In genomic region chr8:89565147-89565826, GRCm38 (mm10) we compare ENCODE assay signal across 27 mouse cellular contexts.
DNase-seq lines count a peak whose midpoint lies in the region; ATAC-seq lines count a peak whose summit lies in the region.
"Had no signal": no experiment of that assay in that cellular context is flagged by ENCODE, and none has a peak within 500 bp of the region (broad histone marks: within the 10 kb centered on the region; RNA-seq: fewer than 3 reads in every experiment).

No protein-coding gene starts in this region.

- H3K9ac ChIP-seq in forebrain, embryonic 15.5 days (replicated peaks), result no peak overlapping the region
- H3K9ac ChIP-seq in forebrain, embryonic 11.5 days (ENCODE audit: low read length), result no peak overlapping the region
- H3K9ac ChIP-seq in midbrain, embryonic 11.5 days (ENCODE audit: low read length), result no peak overlapping the region
- H3K9ac ChIP-seq: embryonic facial prominence, embryonic 12.5 days; embryonic facial prominence, embryonic 15.5 days; heart, embryonic 12.5 days; heart, embryonic 15.5 days; hindbrain, embryonic 14.5 days had no signal

- DNase-seq in forebrain, embryonic 11.5 days (ENCODE audit: low spot score), result no peak
- peak; percentile 19 for DNase-seq in midbrain, embryonic 11.5 days (ENCODE audit: low spot score, missing footprints)
- DNase-seq in midbrain, embryonic 10.5 days (ENCODE audit: low spot score), result no peak
- DNase-seq in limb, embryonic 10.5 days (ENCODE audit: low spot score), result no peak
- no peak for DNase-seq in lung, postnatal 10 days
- DNase-seq in left cerebral cortex, adult 8-10 months (ENCODE audit: low spot score in 2 of 2), result no peak
- DNase-seq: adrenal gland, adult 2 months; adrenal gland, postnatal 14 days; cerebellum, adult 18-20 months; cerebellum, adult 9-10 months; cerebellum, postnatal 25 days; gastrocnemius, adult 2 months; gastrocnemius, postnatal 14 days; heart, adult 18-20 months; heart, postnatal 10 days; heart, postnatal 4 days; kidney, adult 18-20 months had no signal

- ATAC-seq in forebrain, embryonic 15.5 days (replicated peaks), result peak; percentile 54; the same call in 1 of the 2 replicates
- no peak for ATAC-seq in forebrain, embryonic 11.5 days (replicated peaks; ENCODE audit: low FRiP score)
- no peak for ATAC-seq in midbrain, embryonic 11.5 days (ENCODE audit: low FRiP score)
- ATAC-seq: CD4-positive, CD25-positive, alpha-beta regulatory T cell, adult 4 months; hindbrain, postnatal 0 days; inflammation-experienced regulatory T-cells, adult 6 months; intestine, embryonic 16.5 days had no signal

- H3K27ac ChIP-seq in forebrain, embryonic 15.5 days (replicated peaks), result no peak overlapping the region
- H3K27ac ChIP-seq in forebrain, embryonic 11.5 days (ENCODE audit: low read depth, low read length), result no peak overlapping the region
- H3K27ac ChIP-seq in midbrain, embryonic 11.5 days (ENCODE audit: low read depth, low read length), result no peak overlapping the region
- H3K27ac ChIP-seq in midbrain, embryonic 10.5 days (replicated peaks), result no peak overlapping the region
- peak overlapping the region; percentile 40 for H3K27ac ChIP-seq in limb, embryonic 10.5 days
- H3K27ac ChIP-seq: embryonic facial prominence, embryonic 12.5 days; embryonic facial prominence, embryonic 15.5 days; gastrocnemius, adult 2 months; heart, embryonic 15.5 days; hindbrain, embryonic 14.5 days; hindbrain, postnatal 0 days had no signal

- WGBS in forebrain, embryonic 15.5 days, result 28% methylated on average over 9 of the region's 9 CpGs
- WGBS in forebrain, embryonic 11.5 days, result 79% methylated on average over 9 of the region's 9 CpGs
- 88% methylated on average over 9 of the region's 9 CpGs for WGBS in midbrain, embryonic 11.5 days
- 88% methylated on average over 9 of the region's 9 CpGs for WGBS in midbrain, embryonic 10.5 days
- WGBS in limb, embryonic 10.5 days, result 88% methylated on average over 9 of the region's 9 CpGs

- H3K4me3 ChIP-seq in forebrain, embryonic 15.5 days, result no peak overlapping the region
- H3K4me3 ChIP-seq in forebrain, embryonic 11.5 days (ENCODE audit: low read depth, low read length), result no peak overlapping the region
- H3K4me3 ChIP-seq in midbrain, embryonic 11.5 days (ENCODE audit: low read depth, low read length), result no peak overlapping the region
- H3K4me3 ChIP-seq in midbrain, embryonic 10.5 days, result no peak overlapping the region
- no peak overlapping the region for H3K4me3 ChIP-seq in limb, embryonic 10.5 days
- H3K4me3 ChIP-seq: embryonic facial prominence, embryonic 12.5 days; embryonic facial prominence, embryonic 15.5 days; gastrocnemius, adult 2 months; heart, embryonic 12.5 days; heart, embryonic 15.5 days had no signal

- no peaks in the 10 kb centered on the region for H3K9me3 ChIP-seq in forebrain, embryonic 15.5 days
- no peaks in the 10 kb centered on the region for H3K9me3 ChIP-seq in forebrain, embryonic 11.5 days (ENCODE audit: control insufficient read depth, low read length)
- H3K9me3 ChIP-seq in midbrain, embryonic 11.5 days (ENCODE audit: control insufficient read depth, low read length), result no peaks in the 10 kb centered on the region
- no peaks in the 10 kb centered on the region for H3K9me3 ChIP-seq in midbrain, embryonic 10.5 days (replicated peaks)
- H3K9me3 ChIP-seq in limb, embryonic 10.5 days (replicated peaks), result no peaks in the 10 kb centered on the region
- H3K9me3 ChIP-seq: embryonic facial prominence, embryonic 12.5 days; embryonic facial prominence, embryonic 15.5 days; heart, embryonic 12.5 days; heart, embryonic 15.5 days had no signal

- H3K4me2 ChIP-seq in forebrain, embryonic 15.5 days (replicated peaks), result no peak overlapping the region
- no peak overlapping the region for H3K4me2 ChIP-seq in forebrain, embryonic 11.5 days (ENCODE audit: low read depth, low read length, severe bottlenecking)
- no peak overlapping the region for H3K4me2 ChIP-seq in midbrain, embryonic 11.5 days
- H3K4me2 ChIP-seq: embryonic facial prominence, embryonic 12.5 days; embryonic facial prominence, embryonic 15.5 days; heart, embryonic 12.5 days; heart, embryonic 15.5 days; hindbrain, embryonic 14.5 days had no signal

- no peaks in the 10 kb centered on the region for H3K36me3 ChIP-seq in forebrain, embryonic 15.5 days
- no peaks in the 10 kb centered on the region for H3K36me3 ChIP-seq in forebrain, embryonic 11.5 days (ENCODE audit: control insufficient read depth, insufficient read depth, low read length)
- no peaks in the 10 kb centered on the region for H3K36me3 ChIP-seq in midbrain, embryonic 11.5 days (ENCODE audit: control insufficient read depth, insufficient read depth, low read length)
- H3K36me3 ChIP-seq in midbrain, embryonic 10.5 days, result no peaks in the 10 kb centered on the region
- H3K36me3 ChIP-seq in limb, embryonic 10.5 days, result no peaks in the 10 kb centered on the region
- H3K36me3 ChIP-seq: embryonic facial prominence, embryonic 12.5 days; embryonic facial prominence, embryonic 15.5 days; heart, embryonic 12.5 days; heart, embryonic 15.5 days had no signal

- H3K4me1 ChIP-seq in forebrain, embryonic 15.5 days, result peaks cover 45% of the 10 kb centered on the region
- H3K4me1 ChIP-seq in forebrain, embryonic 11.5 days (replicated peaks; ENCODE audit: control insufficient read depth, insufficient read depth, low read length), result peaks cover 8% of the 10 kb centered on the region; the same call in 1 of the 2 replicates
- H3K4me1 ChIP-seq in midbrain, embryonic 11.5 days (ENCODE audit: control insufficient read depth, insufficient read depth, low read length), result peaks cover 10% of the 10 kb centered on the region
- H3K4me1 ChIP-seq in midbrain, embryonic 10.5 days, result peaks cover 55% of the 10 kb centered on the region
- peaks cover 32% of the 10 kb centered on the region for H3K4me1 ChIP-seq in limb, embryonic 10.5 days
- H3K4me1 ChIP-seq: embryonic facial prominence, embryonic 12.5 days; embryonic facial prominence, embryonic 15.5 days; heart, embryonic 15.5 days had no signal

- 0 out of 2 replicates have a peak, but pooled peaks cover 9% of the 10 kb centered on the region for H3K27me3 ChIP-seq in forebrain, embryonic 15.5 days
- H3K27me3 ChIP-seq in forebrain, embryonic 11.5 days (ENCODE audit: control insufficient read depth, insufficient read depth, low read length), result no peaks in the 10 kb centered on the region
- no peaks in the 10 kb centered on the region for H3K27me3 ChIP-seq in midbrain, embryonic 11.5 days (ENCODE audit: control insufficient read depth, insufficient read depth, low read length)
- H3K27me3 ChIP-seq in midbrain, embryonic 10.5 days (ENCODE audit: low read depth, poor library complexity, severe bottlenecking), result peaks cover 22% of the 10 kb centered on the region
- H3K27me3 ChIP-seq in limb, embryonic 10.5 days (ENCODE audit: low read depth, poor library complexity, severe bottlenecking), result peaks cover 35% of the 10 kb centered on the region; the same call in 1 of the 2 replicates
